Mouse (Mus musculus) lung, postnatal 0 days (tissue): ENCODE measurements around the gene Lrrc52. TPM values are rescaled to one million over a fixed set of nuclear protein-coding genes. Genes with fewer than 3 reads are reported as not detected.
A peak's percentile ranks its signal among the peaks of the same experiment; 100 is the strongest.

ENCODE experiments used
- ATAC-seq: fragments of 200-750 bp; cut with Nextera tagmentation; 2 replicates; pipeline ENCODE4 v1.8.0; 2017; ENCODE audit warnings: moderate library complexity
- DNase-seq: peaks from one replicate; pipeline ENCODE4 v3.0.0-alpha.2; 2016; ENCODE audit warnings: low spot score
- H3K27ac ChIP-seq: fragments of 300-500 bp; sonication (generic); 2 replicates; pipeline ENCODE4 v1.5.1; 2014; ENCODE audit warnings: antibody characterized with exemption, mild to moderate bottlenecking, low read length, mixed read lengths
- H3K27me3 ChIP-seq: fragments of 300-500 bp; sonication (generic); replicated peaks from 2 replicates; pipeline ENCODE4 v1.6.1; 2014; ENCODE audit warnings: low read length, mixed read lengths; ENCODE audit not compliant: insufficient read depth
- H3K36me3 ChIP-seq: fragments of 300-500 bp; sonication (generic); 2 replicates; pipeline ENCODE4 v1.6.1; 2014; ENCODE audit warnings: low read length, mixed read lengths; ENCODE audit not compliant: insufficient read depth
- H3K4me1 ChIP-seq: fragments of 300-500 bp; sonication (generic); 2 replicates; pipeline ENCODE4 v1.6.1; 2014; ENCODE audit warnings: antibody characterized with exemption, low read depth, low read length, mixed read lengths; ENCODE audit not compliant: insufficient read depth
- H3K4me2 ChIP-seq: fragments of 300-500 bp; sonication (generic); replicated peaks from 2 replicates; pipeline ENCODE4 v1.6.1; 2014; ENCODE audit warnings: low read depth, mild to moderate bottlenecking, low read length, moderate library complexity, mixed read lengths
- H3K4me3 ChIP-seq: fragments of 300-500 bp; sonication (generic); 2 replicates; pipeline ENCODE4 v1.5.1; 2014; ENCODE audit warnings: low read depth, low read length
- H3K9ac ChIP-seq: fragments of 300-500 bp; sonication (generic); replicated peaks from 2 replicates; pipeline ENCODE4 v1.6.1; 2014; ENCODE audit warnings: low read depth, mild to moderate bottlenecking
- H3K9me3 ChIP-seq: fragments of 300-500 bp; sonication (generic); 2 replicates; pipeline ENCODE4 v1.6.1; 2016; ENCODE audit warnings: low read length, mixed read lengths
- CTCF ChIP-seq: IDR thresholded peaks from 2 replicates; pipeline ENCODE4 v1.5.1; 2016; ENCODE audit warnings: antibody characterized with exemption, mild to moderate bottlenecking
- EP300 ChIP-seq: IDR thresholded peaks from 2 replicates; pipeline ENCODE4 v1.6.1; 2016; ENCODE audit warnings: antibody characterized with exemption, mild to moderate bottlenecking, control low read depth
- WGBS: fragments of 180-500 bp; shearing (Covaris S2); extraction: QIAGEN DNeasy Blood & Tissue Kit; methylation state at CpG from one replicate; pipeline ENCODE4 v1.1.7; 2014; 5-methylcytosine and 5-hydroxymethylcytosine counted together
- polyA plus RNA-seq: library from polyadenylated mRNA; unstranded; fragments of >200 nt; fragmentation: Nextera tagmentation; extraction: Ambion mirVana; gene quantifications from 2 replicates; pipeline ENCODE4 v1.2.1, GENCODE M21; 2015

The Lrrc52 gene
- polyA plus RNA-seq, 1 experiment from 2014 or later = 1.1 TPM

DNA sequence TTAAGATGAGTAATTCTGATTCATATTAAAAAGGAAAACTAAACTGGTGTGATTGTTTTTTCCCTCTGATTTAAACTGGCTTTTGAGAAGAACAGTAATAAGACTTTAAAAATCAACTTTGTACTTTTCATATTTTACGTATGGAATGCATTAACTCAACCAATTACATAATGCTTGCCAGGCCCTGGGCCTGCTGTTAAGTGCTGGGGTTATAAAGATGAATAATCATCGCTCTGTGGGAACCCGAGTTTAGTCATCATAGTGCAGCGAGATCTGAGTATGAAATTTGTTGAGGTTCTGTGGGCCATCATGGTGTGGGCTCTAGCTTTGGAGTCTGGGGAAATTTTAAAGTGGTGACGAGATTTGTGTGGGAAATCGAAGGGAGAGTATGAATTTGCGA is 39.9 kb downstream of the Lrrc52 start:
- DNase-seq = no peak
- H3K4me3 ChIP-seq = no peak overlapping the region
- no peak overlapping the region for H3K9ac ChIP-seq
- no peak overlapping the region for H3K4me2 ChIP-seq
- H3K9me3 ChIP-seq = no peaks in the 10 kb centered on the region
- no peak for ATAC-seq
- no peak for TF ChIP-seq CTCF
- no peak for TF ChIP-seq EP300
- no peaks in the 10 kb centered on the region for H3K4me1 ChIP-seq
- WGBS = 85% methylated on average over 7 of the region's 7 CpGs
- H3K27ac ChIP-seq = no peak overlapping the region
- no peaks in the 10 kb centered on the region for H3K27me3 ChIP-seq
- no peaks in the 10 kb centered on the region for H3K36me3 ChIP-seq

- 61% methylated on average over 5 of the region's 5 CpGs for WGBS
- H3K4me3 ChIP-seq = no peak overlapping the region
- no peaks in the 10 kb centered on the region for H3K9me3 ChIP-seq
- no peak for DNase-seq
- no peaks in the 10 kb centered on the region for H3K36me3 ChIP-seq
- H3K4me2 ChIP-seq = no peak overlapping the region
- ATAC-seq = no peak
- H3K9ac ChIP-seq = no peak overlapping the region
- no peaks in the 10 kb centered on the region for H3K4me1 ChIP-seq
- no peaks in the 10 kb centered on the region for H3K27me3 ChIP-seq
- H3K27ac ChIP-seq = no peak overlapping the region
- TF ChIP-seq EP300 (no peak), CTCF (no peak)
Measured at GRCm38 (mm10) chr1:167425572-167425971, 41.0 kb downstream of the Lrrc52 start.

GRCm38 (mm10) chr1:167422501-167423240 is 43.9 kb downstream of the Lrrc52 start:
- Histone ChIP-seq H3K9me3 (no peaks in the 10 kb centered on the region), H3K36me3 (no peaks in the 10 kb centered on the region), H3K4me2 (no peak overlapping the region), H3K27ac (no peak overlapping the region), H3K4me1 (no peaks in the 10 kb centered on the region), H3K9ac (no peak overlapping the region), H3K27me3 (no peaks in the 10 kb centered on the region), H3K4me3 (no peak overlapping the region)
- TF ChIP-seq CTCF = no peak
- no peak for TF ChIP-seq EP300
- ATAC-seq (no peak), DNase-seq (no peak)
- WGBS = 71% methylated on average over 11 of the region's 11 CpGs

GRCm38 (mm10) chr1:167414846-167415245 is 51.7 kb downstream of the Lrrc52 start:
- Histone ChIP-seq H3K4me1 (no peaks in the 10 kb centered on the region), H3K4me3 (no peak overlapping the region), H3K36me3 (no peaks in the 10 kb centered on the region), H3K27me3 (no peaks in the 10 kb centered on the region), H3K9me3 (no peaks in the 10 kb centered on the region), H3K9ac (no peak overlapping the region), H3K27ac (no peak overlapping the region), H3K4me2 (no peak overlapping the region)
- TF ChIP-seq EP300 (no peak), CTCF (peak; percentile 98)
- DNase-seq (peak; percentile 83), ATAC-seq (peak; percentile 26; the same call in 1 of the 2 replicates)
- WGBS = 4% methylated on average over 7 of the region's 7 CpGs

GRCm38 (mm10) chr1:167411991-167412715 is 54.4 kb downstream of the Lrrc52 start:
- no peak for DNase-seq
- no peak for ATAC-seq
- H3K27me3 ChIP-seq = 0 out of 2 replicates have a peak, but pooled peaks cover 4% of the 10 kb centered on the region
- TF ChIP-seq EP300 = no peak
- H3K9me3 ChIP-seq = no peaks in the 10 kb centered on the region
- H3K4me1 ChIP-seq = no peaks in the 10 kb centered on the region
- H3K36me3 ChIP-seq = no peaks in the 10 kb centered on the region
- whole genome bisulfite sequencing = 59% methylated on average over 12 of the region's 12 CpGs
- H3K9ac ChIP-seq = no peak overlapping the region
- H3K4me3 ChIP-seq = no peak overlapping the region
- H3K27ac ChIP-seq = no peak overlapping the region
- H3K4me2 ChIP-seq = no peak overlapping the region

GRCm38 (mm10) chr1:167409601-167410000 is 57.0 kb downstream of the Lrrc52 start:
- no peak for ATAC-seq
- no peak for DNase-seq
- no peak for TF ChIP-seq CTCF
- no peak for TF ChIP-seq EP300
- no peak overlapping the region for H3K27ac ChIP-seq
- no peak overlapping the region for H3K4me2 ChIP-seq
- no peaks in the 10 kb centered on the region for H3K9me3 ChIP-seq
- H3K9ac ChIP-seq = no peak overlapping the region
- H3K4me1 ChIP-seq = no peaks in the 10 kb centered on the region
- WGBS = 72% methylated on average over 4 of the region's 4 CpGs
- no peaks in the 10 kb centered on the region for H3K36me3 ChIP-seq
- H3K4me3 ChIP-seq = no peak overlapping the region
- 0 out of 2 replicates have a peak, but pooled peaks cover 4% of the 10 kb centered on the region for H3K27me3 ChIP-seq
